Mouse (Mus musculus) MEL (cell line): ENCODE measurements around the gene D6Ertd527e. TPM values are rescaled to one million over a fixed set of nuclear protein-coding genes. Genes with fewer than 3 reads are reported as not detected.
A peak's percentile ranks its signal among the peaks of the same experiment; 100 is the strongest.

Experiments used
- DNase-seq: peaks from one replicate; pipeline ENCODE4 v3.0.0; 2011; ENCODE audit warnings: low read depth, low spot score
- H3K27ac ChIP-seq: 2 replicates; pipeline ENCODE4 v1.5.1; 2012; ENCODE audit warnings: low read depth, mild to moderate bottlenecking, control low read depth, low read length, moderate library complexity; ENCODE audit not compliant: control insufficient read depth
- H3K27me3 ChIP-seq, 2 experiments: fragments of 150-350 bp in 1 of 2; sonication (generic) in 1 of 2; 2 replicates each; pipeline ENCODE4 v1.6.1; 2012; ENCODE audit warnings: low read length in 2 of 2, mild to moderate bottlenecking in 2 of 2, improper control_type of control experiment in 1 of 2, moderate library complexity in 1 of 2; ENCODE audit not compliant: insufficient read depth in 2 of 2, control insufficient read depth in 1 of 2
- H3K36me3 ChIP-seq, 2 experiments: 2 replicates each; pipeline ENCODE4 v1.6.1; 2012 to 2014; ENCODE audit warnings: low read length in 2 of 2, improper control_type of control experiment in 1 of 2, inconsistent platforms in 1 of 2, mild to moderate bottlenecking in 1 of 2; ENCODE audit not compliant: insufficient read depth in 2 of 2, control insufficient read depth in 1 of 2
- H3K4me1 ChIP-seq, 2 experiments: fragments of 150-350 bp in 1 of 2; sonication (generic) in 1 of 2; 2 replicates each; pipeline ENCODE4 v1.6.1; 2012; ENCODE audit warnings: low read length in 2 of 2, improper control_type of control experiment in 1 of 2, mild to moderate bottlenecking in 1 of 2; ENCODE audit not compliant: insufficient read depth in 2 of 2, control insufficient read depth in 1 of 2
- H3K4me3 ChIP-seq, 2 experiments: fragments of 150-350 bp in 1 of 2; sonication (generic) in 1 of 2; 2 replicates each; pipeline ENCODE4 v1.5.1; 2012; ENCODE audit warnings: low read depth in 2 of 2, low read length in 2 of 2, mild to moderate bottlenecking in 2 of 2, moderate library complexity in 2 of 2, control low read depth in 1 of 2, improper control_type of control experiment in 1 of 2; ENCODE audit not compliant: control insufficient read depth in 1 of 2, insufficient read depth in 1 of 2
- H3K79me2 ChIP-seq: 2 replicates; pipeline ENCODE4 v1.6.1; 2012; ENCODE audit warnings: mild to moderate bottlenecking, low read length, moderate library complexity; ENCODE audit not compliant: control insufficient read depth, poor library complexity, insufficient read depth
- H3K9ac ChIP-seq: 2 replicates; pipeline ENCODE4 v1.6.1; 2012; ENCODE audit warnings: low read depth, mild to moderate bottlenecking, control low read depth, low read length, moderate library complexity; ENCODE audit not compliant: control insufficient read depth, poor library complexity, severe bottlenecking
- H3K9me3 ChIP-seq: fragments of 150-350 bp; sonication (generic); replicated peaks from 2 replicates; pipeline ENCODE4 v1.6.1; 2012; ENCODE audit warnings: mild to moderate bottlenecking, low read length, improper control_type of control experiment, moderate library complexity; ENCODE audit not compliant: insufficient read depth
- BHLHE40 ChIP-seq: IDR thresholded peaks from 2 replicates; pipeline ENCODE4 v1.6.1; 2012; ENCODE audit warnings: low read depth, mild to moderate bottlenecking, inconsistent platforms, low read length, improper control_type of control experiment, borderline replicate concordance
- CHD1 ChIP-seq: IDR thresholded peaks from 2 replicates; pipeline ENCODE4 v1.6.1; 2012; ENCODE audit warnings: low read depth, mild to moderate bottlenecking, inconsistent platforms, low read length, improper control_type of control experiment
- CHD2 ChIP-seq: IDR thresholded peaks from 2 replicates; pipeline ENCODE4 v1.6.1; 2011; ENCODE audit warnings: low read length, improper control_type of control experiment
- CTCF ChIP-seq, 3 experiments: IDR thresholded peaks in 2 of 3; conservative IDR thresholded peaks in 1 of 3; 2 replicates each; pipeline ENCODE4 v1.5.1; 2011 to 2012; ENCODE audit warnings: low read length in 3 of 3, low read depth in 2 of 3, mild to moderate bottlenecking in 2 of 3, improper control_type of control experiment in 1 of 3, inconsistent platforms in 1 of 3, mixed read lengths in 1 of 3, moderate library complexity in 1 of 3; ENCODE audit not compliant: control insufficient read depth in 1 of 3, insufficient read depth in 1 of 3, poor library complexity in 1 of 3, severe bottlenecking in 1 of 3
- ELF1 ChIP-seq: IDR thresholded peaks from 2 replicates; pipeline ENCODE4 v1.6.1; 2014; ENCODE audit warnings: low read depth, mild to moderate bottlenecking, inconsistent platforms, low read length, improper control_type of control experiment, moderate library complexity
- EP300 ChIP-seq, 2 experiments: IDR thresholded peaks; 2 replicates each; pipeline ENCODE4 v1.6.1; 2011; ENCODE audit warnings: improper control_type of control experiment in 2 of 2, low read length in 2 of 2, low read depth in 1 of 2, mild to moderate bottlenecking in 1 of 2
- ETS1 ChIP-seq: IDR thresholded peaks from 2 replicates; pipeline ENCODE4 v1.6.1; 2012; ENCODE audit warnings: low read depth, mild to moderate bottlenecking, inconsistent platforms, low read length, improper control_type of control experiment, moderate library complexity
- GABPA ChIP-seq: IDR thresholded peaks from 2 replicates; pipeline ENCODE4 v1.6.1; 2012; ENCODE audit warnings: low read depth, mild to moderate bottlenecking, inconsistent platforms, low read length, improper control_type of control experiment, moderate library complexity
- GATA1 ChIP-seq: IDR thresholded peaks from 2 replicates; pipeline ENCODE4 v1.6.1; 2011; ENCODE audit warnings: low read depth, low read length, improper control_type of control experiment
- HCFC1 ChIP-seq: IDR thresholded peaks from 2 replicates; pipeline ENCODE4 v1.6.1; 2012; ENCODE audit warnings: low read depth, mild to moderate bottlenecking, inconsistent platforms, low read length, improper control_type of control experiment, moderate library complexity
- KAT2A ChIP-seq: conservative IDR thresholded peaks from 2 replicates; pipeline ENCODE4 v1.6.1; 2012; ENCODE audit warnings: low read depth, low read length, improper control_type of control experiment, inconsistent platforms
- MAX ChIP-seq: IDR thresholded peaks from 2 replicates; pipeline ENCODE4 v1.6.1; 2011; ENCODE audit warnings: low read length, improper control_type of control experiment
- MAZ ChIP-seq: IDR thresholded peaks from 2 replicates; pipeline ENCODE4 v1.6.1; 2012; ENCODE audit warnings: low read depth, mild to moderate bottlenecking, inconsistent platforms, low read length, improper control_type of control experiment
- MEF2A ChIP-seq: IDR thresholded peaks from 2 replicates; pipeline ENCODE4 v1.6.1; 2014; ENCODE audit warnings: low read depth, mild to moderate bottlenecking, inconsistent platforms, low read length, improper control_type of control experiment; ENCODE audit not compliant: poor library complexity, insufficient replicate concordance, severe bottlenecking; ENCODE audit errors: extremely low read depth
- MXI1 ChIP-seq: IDR thresholded peaks from 2 replicates; pipeline ENCODE4 v1.6.1; 2011; ENCODE audit warnings: mild to moderate bottlenecking, low read depth, low read length, improper control_type of control experiment
- MYC ChIP-seq: IDR thresholded peaks from 2 replicates; pipeline ENCODE4 v1.6.1; 2011; ENCODE audit warnings: low read depth, mild to moderate bottlenecking, low read length, improper control_type of control experiment, moderate library complexity
- NELFE ChIP-seq: IDR thresholded peaks from 2 replicates; pipeline ENCODE4 v1.6.1; 2011; ENCODE audit warnings: low read depth, low read length, improper control_type of control experiment
- NRF1 ChIP-seq: IDR thresholded peaks from 2 replicates; pipeline ENCODE4 v1.6.1; 2014; ENCODE audit warnings: low read depth, mild to moderate bottlenecking, inconsistent platforms, low read length, improper control_type of control experiment, moderate library complexity; ENCODE audit not compliant: poor library complexity, insufficient read depth, severe bottlenecking
- POLR2A ChIP-seq, 2 experiments: IDR thresholded peaks; 2 replicates each; pipeline ENCODE4 v1.6.1; 2011 to 2012; ENCODE audit warnings: low read length in 2 of 2, mild to moderate bottlenecking in 2 of 2, control low read depth in 1 of 2, improper control_type of control experiment in 1 of 2, low read depth in 1 of 2, moderate library complexity in 1 of 2; ENCODE audit not compliant: control insufficient read depth in 1 of 2, insufficient read depth in 1 of 2, poor library complexity in 1 of 2
- RAD21 ChIP-seq: IDR thresholded peaks from 2 replicates; pipeline ENCODE4 v1.6.1; 2011; ENCODE audit warnings: mild to moderate bottlenecking, low read depth, low read length, improper control_type of control experiment
- RCOR1 ChIP-seq: IDR thresholded peaks from 2 replicates; pipeline ENCODE4 v1.6.1; 2012; ENCODE audit warnings: low read depth, mild to moderate bottlenecking, inconsistent platforms, low read length, improper control_type of control experiment
- SIN3A ChIP-seq: IDR thresholded peaks from 2 replicates; pipeline ENCODE4 v1.6.1; 2012; ENCODE audit warnings: low read length, improper control_type of control experiment, inconsistent platforms
- TAL1 ChIP-seq: IDR thresholded peaks from 2 replicates; pipeline ENCODE4 v1.6.1; 2012; ENCODE audit warnings: mild to moderate bottlenecking, inconsistent platforms, low read length, moderate library complexity, mixed read lengths
- TBP ChIP-seq: IDR thresholded peaks from 2 replicates; pipeline ENCODE4 v1.8.0; 2011; ENCODE audit warnings: low read depth, low read length, improper control_type of control experiment
- USF1 ChIP-seq: IDR thresholded peaks from 2 replicates; pipeline ENCODE4 v1.6.1; 2014; ENCODE audit warnings: low read depth, mild to moderate bottlenecking, inconsistent platforms, low read length, improper control_type of control experiment, moderate library complexity
- USF2 ChIP-seq, 2 experiments: IDR thresholded peaks; 2 replicates each; pipeline ENCODE4 v1.6.1; 2011 to 2012; ENCODE audit warnings: improper control_type of control experiment in 2 of 2, low read length in 2 of 2, borderline replicate concordance in 1 of 2, inconsistent platforms in 1 of 2, low read depth in 1 of 2, mild to moderate bottlenecking in 1 of 2; ENCODE audit not compliant: insufficient read depth in 1 of 2
- ZKSCAN1 ChIP-seq: IDR thresholded peaks from 2 replicates; pipeline ENCODE4 v1.6.1; 2012; ENCODE audit warnings: low read depth, mild to moderate bottlenecking, inconsistent platforms, low read length, improper control_type of control experiment, moderate library complexity
- ZMIZ1 ChIP-seq: IDR thresholded peaks from 2 replicates; pipeline ENCODE4 v1.6.1; 2012; ENCODE audit warnings: low read depth, mild to moderate bottlenecking, inconsistent platforms, low read length, improper control_type of control experiment, moderate library complexity
- polyA plus RNA-seq, 2 experiments: library from polyadenylated mRNA; stranded (reverse) in 1 of 2; unstranded in 1 of 2; fragments of >175 nt in 1 of 2; fragments of >200 nt in 1 of 2; gene quantifications; 2 replicates each; pipeline versions ENCODE4 v1.2.1 to v1.2.4; 2012; ENCODE audit warnings: low replicate concordance in 2 of 2, low read depth in 1 of 2; ENCODE audit not compliant: insufficient read length in 2 of 2, insufficient read depth in 1 of 2, missing spikeins in 1 of 2
- total RNA-seq: library from RNA; depleted of rRNA; stranded (reverse); fragments of 300-350 nt; gene quantifications from 2 replicates; pipeline ENCODE4 v1.2.3, GENCODE M21; 2012

The D6Ertd527e gene
- total and polyA plus RNA-seq, 3 experiments = 0.06 TPM; not detected in 2

DNA sequence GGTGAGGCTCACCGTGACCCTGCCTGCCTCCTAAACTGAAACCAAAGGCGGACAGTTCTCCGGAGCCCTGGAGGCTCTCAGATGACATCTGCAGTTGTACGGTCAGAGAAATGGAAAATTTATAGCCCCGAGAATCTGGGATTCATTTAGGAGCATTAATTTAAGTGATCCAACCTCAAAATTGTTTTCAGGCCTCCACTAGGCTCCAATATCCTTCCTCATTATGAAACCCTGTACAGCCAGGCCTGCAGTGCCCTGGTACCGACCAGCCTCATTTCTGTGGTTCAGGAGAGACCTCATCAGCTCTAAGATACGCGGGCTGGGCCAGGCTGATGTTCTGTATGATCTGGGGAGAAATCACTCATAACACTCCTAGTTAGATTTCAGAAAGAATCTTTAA lies 46.9 kb downstream of the D6Ertd527e start:
- Histone ChIP-seq H3K36me3 (peaks cover 0 to 4% of the 10 kb centered on the region in 2 experiments; a peak in 2 of 4 replicates), H3K27ac (no peak overlapping the region), H3K4me3 (no peak overlapping the region), H3K9ac (no peak overlapping the region), H3K9me3 (no peaks in the 10 kb centered on the region), H3K4me1 (peaks cover 8 to 17% of the 10 kb centered on the region in 2 experiments), H3K79me2 (no peaks in the 10 kb centered on the region), H3K27me3 (peaks cover 5 to 9% of the 10 kb centered on the region in 2 experiments)
- DNase-seq = no peak
- TF ChIP-seq MAZ (no peak), BHLHE40 (no peak)

DNA sequence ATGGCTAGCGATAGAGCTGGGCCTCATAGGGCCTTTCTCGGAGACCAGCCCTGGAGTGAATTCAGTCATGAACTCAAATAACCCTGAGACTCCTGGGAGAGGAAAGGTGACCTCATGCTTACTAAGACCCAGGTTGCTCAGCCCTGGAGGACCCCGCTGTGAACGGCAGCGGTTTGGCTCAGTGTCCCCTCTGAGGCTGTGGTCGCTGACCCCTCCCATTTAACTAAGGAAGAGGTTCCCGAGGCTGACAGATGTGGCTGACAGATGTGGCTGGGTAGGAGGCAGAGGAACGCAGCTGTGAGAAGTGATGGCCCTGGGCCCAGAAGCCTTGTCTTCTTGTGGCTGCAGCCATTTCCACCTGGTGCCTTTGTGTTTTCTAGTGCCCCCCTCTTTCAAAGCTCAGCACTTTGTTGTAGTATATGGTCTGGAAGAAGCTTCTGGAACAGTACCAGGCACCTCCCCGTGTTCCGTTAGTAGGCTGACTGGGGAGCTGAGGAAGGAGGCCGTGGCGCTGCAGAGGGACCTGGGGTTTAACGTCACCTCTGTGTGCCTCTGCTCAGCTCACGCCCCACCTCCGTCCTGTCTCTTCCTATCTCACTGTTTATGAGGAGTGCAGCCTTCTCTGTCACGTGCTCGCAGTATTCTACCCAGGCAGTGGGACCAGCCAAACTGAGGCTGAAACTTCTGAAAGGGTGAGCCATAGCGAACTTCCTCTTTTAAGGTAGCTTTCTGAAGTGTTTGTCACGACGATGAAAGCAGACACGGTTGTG lies 48.1 kb downstream of the D6Ertd527e start:
- Histone ChIP-seq H3K9ac (peak overlapping the region; percentile 64), H3K4me1 (peaks cover 8 to 17% of the 10 kb centered on the region in 2 experiments), H3K36me3 (peaks cover 0 to 4% of the 10 kb centered on the region in 2 experiments; a peak in 2 of 4 replicates), H3K27ac (peak overlapping the region; percentile 86), H3K27me3 (peaks cover 4% of the 10 kb centered on the region in 2 experiments), H3K79me2 (no peaks in the 10 kb centered on the region), H3K9me3 (no peaks in the 10 kb centered on the region), H3K4me3 (peak overlapping the region; percentile 32 to 57)
- DNase-seq = peak; percentile 94
- TF ChIP-seq HCFC1 = no peak
- TF ChIP-seq SIN3A = peak; percentile 85
- TF ChIP-seq USF1 = peak; percentile 96
- TF ChIP-seq MYC = peak; percentile 85; the same call in 1 of the 2 replicates
- TF ChIP-seq CHD2 = no peak
- peak; percentile 47 for TF ChIP-seq TAL1
- TF ChIP-seq GATA1 = no peak
- TF ChIP-seq RCOR1 = no peak
- no peak for TF ChIP-seq MEF2A
- no peak for TF ChIP-seq NELFE
- no peak for TF ChIP-seq ELF1
- TF ChIP-seq EP300 (IDR thresholded peaks at IDR 0.05; ENCODE audit: low read depth in 1 of 2, low read length in 2 of 2) = 0 out of 4 replicates have a peak, but pooled peaks of 1 of the 2 experiments have one; percentile 10
- peak; percentile 94 for TF ChIP-seq MAX
- TF ChIP-seq CTCF (IDR thresholded peaks at IDR 0.05 in 2 of 3, conservative IDR thresholded peaks at IDR 0.05 in 1 of 3; ENCODE audit: control insufficient read depth in 1 of 3, insufficient read depth in 1 of 3, low read depth in 2 of 3, low read length in 3 of 3, poor library complexity in 1 of 3, severe bottlenecking in 1 of 3) = no peak
- no peak for TF ChIP-seq NRF1
- peak; percentile 90 for TF ChIP-seq MXI1
- 0 out of 2 replicates have a peak, but pooled peaks have one; percentile 28 for TF ChIP-seq TBP
- no peak for TF ChIP-seq GABPA
- no peak for TF ChIP-seq CHD1
- no peak for TF ChIP-seq ZMIZ1
- TF ChIP-seq USF2 (IDR thresholded peaks at IDR 0.05; ENCODE audit: borderline replicate concordance in 1 of 2, insufficient read depth in 1 of 2, low read depth in 1 of 2, low read length in 2 of 2) = peak in 1 of 2 experiments; percentile 78; a peak in 2 of 4 replicates
- no peak for TF ChIP-seq RAD21
- no peak for TF ChIP-seq ZKSCAN1
- peak; percentile 97 for TF ChIP-seq BHLHE40
- no peak for TF ChIP-seq KAT2A
- peak in 1 of 2 experiments; percentile 59; a peak in 2 of 4 replicates for TF ChIP-seq POLR2A (IDR thresholded peaks at IDR 0.05; ENCODE audit: control insufficient read depth in 1 of 2, insufficient read depth in 1 of 2, low read depth in 1 of 2, low read length in 2 of 2, poor library complexity in 1 of 2)
- peak; percentile 5 for TF ChIP-seq ETS1
